12 mouse cellular contexts compared by ENCODE assay signal in genomic region chr1:72006696-72007291, GRCm38 (mm10).
"Had no signal": no experiment of that assay in that cellular context is flagged by ENCODE, and none has a peak within 500 bp of the region (broad histone marks: within the 10 kb centered on the region; RNA-seq: fewer than 3 reads in every experiment).

No protein-coding gene starts in this region.

- DNase-seq: kidney, adult 9 months; kidney, postnatal 36 days; left cerebral cortex, postnatal 4 days; lung, adult 18-20 months; thymus, adult 18-20 months; thymus, postnatal 14 days had no signal

- ATAC-seq: midbrain, embryonic 16.5 days had no signal

- H3K4me2 ChIP-seq: limb, embryonic 13.5 days had no signal

- H3K36me3 ChIP-seq: limb, embryonic 13.5 days had no signal

- H3K27ac ChIP-seq: kidney, postnatal 0 days; layer of hippocampus, adult 2 months; limb, embryonic 13.5 days; liver, embryonic 14.5 days; stomach, postnatal 0 days had no signal

- H3K9ac ChIP-seq: limb, embryonic 13.5 days; liver, embryonic 14.5 days had no signal

- H3K9me3 ChIP-seq: limb, embryonic 13.5 days had no signal

- H3K27me3 ChIP-seq: limb, embryonic 13.5 days had no signal

- H3K4me3 ChIP-seq: layer of hippocampus, adult 2 months; limb, embryonic 13.5 days had no signal
